Mouse (Mus musculus): ENCODE data around the gene Npepps.

- no peak for TF ChIP-seq CTCF (IDR thresholded peaks at IDR 0.05; ENCODE audit: control insufficient read depth, insufficient read depth, insufficient read length)
- TF ChIP-seq CEBPB (IDR thresholded peaks at IDR 0.05; ENCODE audit: low read depth), result no peak
Measured at GRCm38 (mm10) chr11:97314751-97315503, 34.5 kb upstream of the Npepps start.
